Mouse (Mus musculus) CD4-positive, CD25-positive, alpha-beta regulatory T cell, adult 9 weeks (primary cell): ENCODE results near the gene Gm45021. TPM values are rescaled to one million over a fixed set of nuclear protein-coding genes. Genes with fewer than 3 reads are reported as not detected.

ENCODE experiments used
- polyA plus RNA-seq: library from polyadenylated mRNA; unstranded; fragments of 100-300 nt; shearing (Covaris generic); gene quantifications from one replicate; pipeline ENCODE4 v1.2.1, GENCODE M21; 2017

Gene Gm45021
- polyA plus RNA-seq: not detected

DNA sequence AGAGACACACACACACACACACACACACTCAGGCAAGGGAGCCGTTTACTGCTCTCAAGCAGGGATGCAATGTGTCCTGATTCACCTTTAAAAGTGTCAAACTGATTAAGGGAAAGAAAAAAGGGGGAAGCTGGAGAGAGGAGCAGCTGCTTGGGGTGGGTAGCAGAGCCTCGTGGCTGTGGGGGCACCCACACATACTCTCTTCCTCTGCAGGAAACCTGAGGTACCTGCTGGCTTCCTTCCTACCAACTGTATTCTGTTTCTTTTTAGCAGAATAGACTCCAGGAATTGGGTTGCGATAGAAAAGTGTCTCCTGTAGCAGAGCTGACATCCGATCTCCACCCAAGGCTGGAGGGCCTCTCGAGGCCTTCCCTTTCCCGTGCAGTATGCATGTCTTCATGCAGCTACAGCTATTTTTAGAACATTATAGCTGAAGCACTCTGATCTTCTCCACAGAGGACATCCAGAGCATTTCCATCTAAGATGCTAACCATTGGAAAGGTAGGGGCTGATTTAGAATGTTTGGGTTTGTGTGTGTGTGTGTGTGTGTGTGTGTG lies at the start of gene Gm45021:
Gene Gm45021 (plus strand): TSS at position 417 of the 557 bp plus-strand sequence.

DNA sequence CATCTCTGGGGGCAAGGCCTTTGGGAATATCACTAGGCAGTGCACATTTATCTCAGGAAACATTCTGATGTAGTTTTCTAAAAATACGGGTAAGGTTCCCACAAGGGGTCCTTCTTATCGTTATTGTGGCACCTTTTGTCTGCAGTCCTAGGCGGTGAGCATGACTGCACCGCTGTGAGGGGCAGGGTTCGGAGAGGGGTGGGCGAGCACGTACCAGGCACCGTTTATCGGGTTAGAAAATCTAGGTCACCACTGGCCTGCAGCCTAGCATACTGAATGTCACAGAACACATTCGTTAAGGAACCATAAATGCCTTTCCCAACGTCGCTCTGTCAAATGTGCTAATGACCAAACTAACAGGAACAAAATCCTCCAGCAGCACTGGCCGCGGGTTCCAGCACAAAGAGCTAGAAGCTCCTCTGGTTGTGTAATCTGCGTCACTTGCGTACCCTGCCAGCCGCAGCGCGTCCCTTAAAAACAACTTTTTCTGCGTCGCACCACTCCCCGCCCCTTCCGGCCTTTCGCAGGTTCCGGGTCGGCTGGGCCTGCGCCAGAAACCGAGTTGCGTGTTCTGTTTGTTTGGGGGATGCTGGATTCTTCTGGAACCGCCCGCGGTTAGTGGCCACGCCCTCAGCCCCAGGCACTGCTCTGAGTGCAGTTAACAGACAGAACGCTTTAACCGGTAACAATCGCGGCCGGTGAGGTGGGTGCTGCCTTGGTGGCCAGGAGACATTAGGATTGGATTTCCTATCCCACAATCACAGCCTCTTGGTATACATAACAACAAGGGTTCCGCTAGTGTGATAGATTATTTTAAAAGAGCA lies 34.9 kb upstream of the Gm45021 start, which contains the start of gene Lrrc61:
Gene Lrrc61 (plus strand): TSS at position 517 of the 824 bp plus-strand sequence.

DNA sequence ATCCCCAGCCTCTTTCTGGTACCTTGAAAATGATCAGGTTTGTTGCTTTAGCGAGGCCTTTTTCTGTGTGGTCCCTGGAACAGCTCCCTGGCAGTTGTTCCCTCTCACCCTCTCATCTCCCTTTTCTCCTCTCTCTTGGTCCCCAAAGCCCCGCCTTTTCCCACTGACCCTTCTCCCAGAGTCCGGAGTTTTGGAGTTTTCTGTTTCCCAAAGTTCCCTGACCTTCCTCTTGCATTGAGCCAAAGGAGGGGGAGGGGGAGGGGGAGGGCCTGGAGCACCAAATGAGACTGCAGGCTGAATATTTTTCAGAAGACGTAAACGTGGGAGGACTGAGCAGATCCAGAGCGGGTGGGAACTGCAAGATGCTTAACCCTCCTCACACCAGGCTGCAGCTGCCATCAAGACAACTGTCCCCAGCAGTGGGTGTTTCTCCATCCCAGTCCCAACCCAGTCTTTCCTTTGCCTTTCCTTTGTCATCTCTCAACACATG lies 16.8 kb upstream of the Gm45021 start, which contains the start of gene Rarres2:
Gene Rarres2 (minus strand): TSS at position 218 of the 490 bp plus-strand sequence.

DNA sequence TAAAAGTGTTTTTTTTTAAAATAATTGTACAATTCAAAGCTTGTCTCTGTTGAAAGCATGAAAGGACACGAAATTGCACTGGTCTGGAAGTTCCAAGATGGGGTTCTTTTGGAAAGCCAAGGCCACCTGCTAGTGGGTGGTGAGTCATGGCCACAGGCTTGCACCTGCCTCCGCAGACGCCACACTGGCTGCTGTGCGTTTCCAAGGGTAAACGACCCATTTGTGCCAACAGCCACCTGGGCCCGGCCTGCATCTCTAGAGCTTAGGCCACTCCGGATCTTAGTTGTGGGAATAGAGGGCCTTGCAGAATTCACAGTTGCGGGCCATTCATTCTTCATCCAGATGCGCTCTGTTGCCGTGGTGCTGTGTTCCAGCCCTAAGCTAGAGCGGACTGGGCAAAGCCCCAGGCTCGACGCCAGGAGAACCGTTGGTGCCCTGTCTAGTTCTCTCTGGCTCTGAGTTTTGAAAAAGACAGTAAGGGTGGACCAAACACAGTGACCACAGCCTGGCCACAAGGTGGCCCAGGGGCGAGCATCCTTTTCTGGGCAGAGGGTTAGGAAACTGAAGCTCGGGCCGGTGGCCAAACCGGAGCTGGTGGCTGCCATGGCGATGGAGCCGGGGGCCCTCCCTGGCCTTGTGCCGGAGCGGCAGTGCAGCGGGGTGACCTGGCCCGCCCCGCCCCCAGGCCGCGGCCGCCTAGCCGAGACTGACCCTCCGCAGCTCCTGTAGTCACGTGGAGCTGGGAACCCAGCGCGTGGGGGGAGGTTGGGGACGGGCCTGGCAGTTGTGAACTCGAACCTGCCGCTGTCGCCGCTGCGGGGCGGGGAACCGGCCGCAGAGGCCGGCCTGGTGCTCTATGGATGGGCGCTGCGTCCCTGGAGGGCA lies 4.0 kb downstream of the Gm45021 start, which contains the start of the genes Repin1 and Gm44965:
Gene Repin1 (plus strand): TSS at position 726 of the 885 bp plus-strand sequence.
Gene Gm44965 (plus strand): TSS at position 784 of the 885 bp plus-strand sequence.

DNA sequence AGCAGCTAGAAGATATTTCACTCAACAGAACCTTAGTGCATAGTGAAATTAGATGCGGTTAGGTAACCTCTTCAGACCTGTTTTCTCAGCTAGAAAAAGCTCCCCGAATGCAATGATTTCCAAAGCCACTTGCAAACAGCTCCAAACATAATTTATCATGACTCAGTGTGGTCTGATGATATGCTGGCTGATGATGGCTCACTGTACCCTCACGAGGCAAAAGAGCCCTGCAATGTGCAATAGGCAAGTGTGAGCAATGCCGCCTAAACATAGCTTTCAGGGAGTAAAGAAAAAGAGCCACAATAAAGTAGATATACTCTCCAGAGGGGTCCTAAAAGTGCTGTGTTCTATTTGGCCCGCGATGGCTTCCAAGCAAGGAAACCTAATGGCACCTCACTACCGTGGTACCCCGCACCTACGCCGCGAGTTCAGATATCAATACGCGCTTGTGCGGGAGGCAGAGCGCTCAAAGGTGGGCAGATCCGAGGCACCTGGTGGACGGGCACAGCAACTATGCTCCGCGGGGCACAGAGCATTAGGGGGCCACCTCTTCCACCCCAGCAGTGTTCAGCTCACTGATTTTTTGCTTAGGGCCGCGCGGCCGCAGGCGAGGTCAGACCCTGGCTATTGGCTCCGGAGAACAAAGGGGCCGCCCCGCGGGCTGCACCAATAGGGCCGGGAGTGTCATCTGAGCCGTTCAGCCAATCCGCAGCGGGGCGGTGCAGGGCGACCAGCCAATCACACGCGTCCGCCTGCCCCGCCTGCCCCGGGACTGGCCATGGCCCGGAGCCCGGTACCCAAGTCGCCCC lies 12.1 kb downstream of the Gm45021 start, which contains the start of gene Zfp775:
Gene Zfp775 (plus strand): TSS at position 793 of the 809 bp plus-strand sequence.

DNA sequence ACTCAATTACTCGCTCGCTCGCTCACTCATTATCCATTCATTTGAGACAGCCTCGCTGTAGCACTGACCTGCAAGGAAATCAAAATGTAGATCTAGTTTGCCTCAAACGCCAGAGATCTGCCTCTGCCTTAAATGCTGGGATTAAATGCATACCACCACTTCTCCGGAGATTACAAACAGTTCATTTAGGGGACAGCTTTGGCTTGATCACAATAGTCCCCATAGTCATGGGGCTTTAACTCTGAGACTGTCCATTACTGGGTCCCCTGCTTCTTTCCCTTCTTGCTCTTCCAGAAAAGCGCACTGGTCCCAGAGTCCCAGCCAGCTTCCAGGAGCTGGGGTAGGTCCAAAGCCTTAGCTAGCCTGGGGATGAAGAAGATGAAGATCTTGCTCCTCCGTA lies 37.1 kb downstream of the Gm45021 start, which contains the start of gene AI854703:
Gene AI854703 (plus strand): TSS at position 301 of the 400 bp plus-strand sequence.

DNA sequence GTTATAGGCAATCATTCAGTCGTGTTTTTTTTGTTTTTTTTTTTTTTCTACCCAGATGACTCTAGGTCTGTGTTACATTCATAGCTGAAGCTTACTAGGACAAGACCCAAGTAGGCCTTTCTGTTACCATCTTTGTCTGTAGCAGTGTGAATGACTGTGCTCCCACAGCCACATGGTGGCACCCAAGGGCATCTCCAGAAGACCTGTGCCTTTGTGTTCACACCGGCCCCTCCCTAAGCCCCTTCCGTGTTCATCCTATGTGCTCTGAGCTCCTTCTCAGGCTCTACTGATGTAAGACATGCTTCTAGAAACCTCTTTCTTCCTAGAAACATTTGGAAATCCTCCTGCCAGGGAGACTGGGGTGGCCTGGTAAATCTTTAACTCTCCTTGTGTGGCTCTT lies 57.6 kb downstream of the Gm45021 start, which contains the start of gene Gimap8:
Gene Gimap8 (plus strand): TSS at position 240 of the 400 bp plus-strand sequence.

Other genes with a start within 250 kb of the Gm45021 start
- gene Krba1, start 194.0 kb upstream of the Gm45021 start, polyA plus RNA-seq: 34.6 TPM
- 14.2 TPM for gene Zfp467, start 143.8 kb upstream of the Gm45021 start, polyA plus RNA-seq
- 0.21 TPM for gene Sspo, start 141.4 kb upstream of the Gm45021 start, polyA plus RNA-seq
- gene Atp6v0e2, start 52.0 kb upstream of the Gm45021 start, polyA plus RNA-seq: 0.29 TPM
- gene Lrrc61, start 34.8 kb upstream of the Gm45021 start, polyA plus RNA-seq: 57.5 TPM
- gene Rarres2, start 16.8 kb upstream of the Gm45021 start, polyA plus RNA-seq: not detected
- gene Repin1, start 4.3 kb downstream of the Gm45021 start, polyA plus RNA-seq: 3.4 TPM
- gene Gm44965, start 4.3 kb downstream of the Gm45021 start, polyA plus RNA-seq: not detected
- gene Zfp775, start 12.5 kb downstream of the Gm45021 start, polyA plus RNA-seq: 3.3 TPM
- 5.2 TPM for gene AI854703, start 37.2 kb downstream of the Gm45021 start, polyA plus RNA-seq
- gene Gimap8, start 57.6 kb downstream of the Gm45021 start, polyA plus RNA-seq: 194 TPM
- gene Gimap9, start 86.5 kb downstream of the Gm45021 start, polyA plus RNA-seq: 285 TPM
- gene Gimap4, start 94.9 kb downstream of the Gm45021 start, polyA plus RNA-seq: 1,424 TPM
- gene Gimap6, start 118.6 kb downstream of the Gm45021 start, polyA plus RNA-seq: 1,045 TPM
- gene Gm28053, start 129.0 kb downstream of the Gm45021 start, polyA plus RNA-seq: 29.9 TPM
- gene Gimap7, start 129.0 kb downstream of the Gm45021 start, polyA plus RNA-seq: 306 TPM
- gene Gimap1, start 149.4 kb downstream of the Gm45021 start, polyA plus RNA-seq: 196 TPM
- 259 TPM for gene Gimap5, start 156.6 kb downstream of the Gm45021 start, polyA plus RNA-seq
- 2,133 TPM for gene Gimap3, start 181.2 kb downstream of the Gm45021 start, polyA plus RNA-seq